Mouse (Mus musculus) limb, embryonic 13.5 days (tissue): ENCODE results near the gene Ube2cbp. TPM values are rescaled to one million over a fixed set of nuclear protein-coding genes. Genes with fewer than 3 reads are reported as not detected.

Experiments used
- ATAC-seq: fragments of 200-750 bp; cut with Nextera tagmentation; 2 replicates; pipeline ENCODE4 v1.8.0; 2017; ENCODE audit warnings: low read depth, moderate number of reproducible peaks, moderate TSS enrichment; ENCODE audit not compliant: low FRiP score
- H3K27ac ChIP-seq: fragments of 300-500 bp; sonication (generic); 2 replicates; pipeline ENCODE4 v1.5.1; 2015; ENCODE audit warnings: inconsistent platforms, mild to moderate bottlenecking, moderate library complexity
- H3K27me3 ChIP-seq: fragments of 300-500 bp; sonication (generic); 2 replicates; pipeline ENCODE4 v1.6.1; 2015; ENCODE audit warnings: mild to moderate bottlenecking, inconsistent platforms
- H3K36me3 ChIP-seq: fragments of 300-500 bp; sonication (generic); 2 replicates; pipeline ENCODE4 v1.6.1; 2015; ENCODE audit warnings: inconsistent platforms, mild to moderate bottlenecking, moderate library complexity
- H3K4me1 ChIP-seq: fragments of 300-500 bp; sonication (generic); 2 replicates; pipeline ENCODE4 v1.6.1; 2015; ENCODE audit warnings: inconsistent platforms
- H3K4me2 ChIP-seq: fragments of 300-500 bp; sonication (generic); replicated peaks from 2 replicates; pipeline ENCODE4 v1.6.1; 2015; ENCODE audit warnings: inconsistent platforms, mild to moderate bottlenecking, moderate library complexity
- H3K4me3 ChIP-seq: fragments of 300-500 bp; sonication (generic); 2 replicates; pipeline ENCODE4 v1.5.1; 2015; ENCODE audit warnings: moderate library complexity, mild to moderate bottlenecking, inconsistent platforms
- H3K9ac ChIP-seq: fragments of 300-500 bp; sonication (generic); 2 replicates; pipeline ENCODE4 v1.6.1; 2015; ENCODE audit warnings: mild to moderate bottlenecking, inconsistent platforms
- H3K9me3 ChIP-seq: fragments of 300-500 bp; sonication (generic); 2 replicates; pipeline ENCODE4 v1.6.1; 2016; ENCODE audit warnings: inconsistent platforms
- WGBS: fragments of 180-500 bp; shearing (Covaris S2); methylation state at CpG from one replicate; pipeline ENCODE4 v1.1.7; 2015; 5-methylcytosine and 5-hydroxymethylcytosine counted together
- polyA plus RNA-seq: library from polyadenylated mRNA; unstranded; fragments of >200 nt; fragmentation: Nextera tagmentation; extraction: Ambion mirVana; gene quantifications from 2 replicates; pipeline ENCODE4 v1.2.1, GENCODE M21; 2015

The Ube2cbp gene
- polyA plus RNA-seq, 1 experiment from 2014 or later, result 5.6 TPM

GRCm38 (mm10) chr9:86419366-86419765, 45.4 kb downstream of the Ube2cbp start:
- Histone ChIP-seq H3K9ac (no peak overlapping the region), H3K36me3 (no peaks in the 10 kb centered on the region), H3K9me3 (no peaks in the 10 kb centered on the region), H3K4me2 (no peak overlapping the region), H3K27ac (no peak overlapping the region), H3K4me3 (no peak overlapping the region), H3K4me1 (no peaks in the 10 kb centered on the region), H3K27me3 (no peaks in the 10 kb centered on the region)
- 73% methylated on average over 6 of the region's 6 CpGs for WGBS
- ATAC-seq, result no peak

DNA sequence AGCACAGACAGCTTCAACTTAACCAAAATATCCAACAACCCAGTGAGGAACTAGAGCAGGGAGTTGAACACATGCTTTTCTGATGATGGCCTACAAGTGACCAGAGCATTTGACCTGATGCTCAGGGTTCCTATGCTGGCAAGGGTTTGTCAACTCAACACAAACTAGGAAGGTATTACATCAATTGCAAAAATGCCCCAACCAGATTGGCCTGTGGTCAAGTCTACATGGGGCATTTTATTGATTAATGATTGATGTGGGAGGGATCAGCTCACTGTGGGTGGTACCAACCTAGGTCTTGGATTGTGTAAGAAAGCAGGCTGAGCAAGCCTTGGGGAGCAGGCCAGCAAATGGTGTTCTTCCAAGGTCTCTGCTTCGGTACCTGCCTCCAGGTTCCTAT, 46.8 kb downstream of the Ube2cbp start:
- no peak overlapping the region for H3K9ac ChIP-seq
- H3K4me2 ChIP-seq, result no peak overlapping the region
- no peak for ATAC-seq
- WGBS, result 90% methylated on average over 1 of the region's 1 CpGs
- H3K27ac ChIP-seq, result no peak overlapping the region
- H3K4me3 ChIP-seq, result no peak overlapping the region
- H3K27me3 ChIP-seq, result no peaks in the 10 kb centered on the region
- no peaks in the 10 kb centered on the region for H3K4me1 ChIP-seq
- peaks cover 1% of the 10 kb centered on the region; the same call in 1 of the 2 replicates for H3K9me3 ChIP-seq
- no peaks in the 10 kb centered on the region for H3K36me3 ChIP-seq

- H3K27me3 ChIP-seq, result no peaks in the 10 kb centered on the region
- H3K27ac ChIP-seq, result no peak overlapping the region
- 75% methylated on average over 6 of the region's 6 CpGs for WGBS
- no peaks in the 10 kb centered on the region for H3K36me3 ChIP-seq
- ATAC-seq, result no peak
- peaks cover 14% of the 10 kb centered on the region; the same call in 1 of the 2 replicates for H3K4me1 ChIP-seq
- H3K9me3 ChIP-seq, result no peaks in the 10 kb centered on the region
- no peak overlapping the region for H3K9ac ChIP-seq
- H3K4me3 ChIP-seq, result no peak overlapping the region
- no peak overlapping the region for H3K4me2 ChIP-seq
These were observed 69.0 kb downstream of the Ube2cbp start for GRCm38 (mm10) chr9:86395785-86396184.

DNA sequence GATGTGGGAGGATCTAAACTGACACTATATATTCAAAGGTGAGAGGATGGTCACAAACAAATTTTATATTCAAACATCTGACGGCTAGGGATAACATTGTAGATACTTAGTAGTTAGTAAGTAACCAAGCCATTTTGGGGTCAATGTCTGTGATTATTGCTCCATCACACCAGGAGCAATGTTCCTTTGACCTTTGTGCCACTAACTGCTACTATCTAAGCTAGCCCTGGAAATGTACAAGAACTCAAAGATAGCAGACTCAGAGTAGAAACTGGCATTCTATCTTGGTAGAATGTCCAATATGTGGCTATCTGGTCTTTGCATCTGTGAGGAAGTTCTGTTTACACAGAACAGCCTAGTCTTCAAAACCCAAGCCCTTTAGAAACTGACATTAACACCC, 69.7 kb downstream of the Ube2cbp start:
- Histone ChIP-seq H3K4me1 (peaks cover 14% of the 10 kb centered on the region; the same call in 1 of the 2 replicates), H3K27me3 (no peaks in the 10 kb centered on the region), H3K9me3 (no peaks in the 10 kb centered on the region), H3K4me2 (no peak overlapping the region), H3K27ac (no peak overlapping the region), H3K9ac (no peak overlapping the region), H3K4me3 (no peak overlapping the region), H3K36me3 (no peaks in the 10 kb centered on the region)
- WGBS, result 98% methylated on average over 1 of the region's 1 CpGs
- ATAC-seq, result no peak

- no peaks in the 10 kb centered on the region for H3K9me3 ChIP-seq
- H3K27ac ChIP-seq, result no peak overlapping the region
- H3K4me1 ChIP-seq, result peaks cover 15% of the 10 kb centered on the region; the same call in 1 of the 2 replicates
- H3K4me3 ChIP-seq, result no peak overlapping the region
- no peak overlapping the region for H3K4me2 ChIP-seq
- H3K9ac ChIP-seq, result no peak overlapping the region
- H3K27me3 ChIP-seq, result no peaks in the 10 kb centered on the region
- no peak for ATAC-seq
- no peaks in the 10 kb centered on the region for H3K36me3 ChIP-seq
- WGBS, result 54% methylated on average over 8 of the region's 8 CpGs
These were observed 71.0 kb downstream of the Ube2cbp start for GRCm38 (mm10) chr9:86393586-86394272.

DNA sequence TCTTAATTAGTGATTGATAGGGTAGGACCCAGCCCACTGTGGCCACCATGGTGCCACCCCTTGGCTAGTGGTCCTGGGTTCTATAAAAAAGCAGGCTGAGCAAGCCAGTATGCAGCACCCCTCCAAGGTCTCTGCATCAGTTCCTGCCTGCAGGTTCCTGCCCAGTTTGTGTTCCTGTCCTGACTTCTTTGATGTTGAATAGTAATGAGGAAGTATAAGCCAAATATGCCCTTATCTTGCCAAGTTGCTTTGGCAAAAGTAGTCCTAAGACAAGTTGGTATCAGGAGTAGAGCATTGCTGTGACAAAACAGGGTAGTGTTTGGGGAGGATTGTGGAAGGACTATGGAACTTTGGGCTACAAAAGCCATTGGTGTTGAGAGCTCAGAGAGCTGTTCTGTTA, 73.3 kb downstream of the Ube2cbp start:
- Histone ChIP-seq H3K9me3 (no peaks in the 10 kb centered on the region), H3K4me2 (no peak overlapping the region), H3K27ac (no peak overlapping the region), H3K9ac (no peak overlapping the region), H3K36me3 (no peaks in the 10 kb centered on the region), H3K4me3 (no peak overlapping the region), H3K4me1 (peaks cover 18% of the 10 kb centered on the region; the same call in 1 of the 2 replicates), H3K27me3 (no peaks in the 10 kb centered on the region)
- no peak for ATAC-seq

DNA sequence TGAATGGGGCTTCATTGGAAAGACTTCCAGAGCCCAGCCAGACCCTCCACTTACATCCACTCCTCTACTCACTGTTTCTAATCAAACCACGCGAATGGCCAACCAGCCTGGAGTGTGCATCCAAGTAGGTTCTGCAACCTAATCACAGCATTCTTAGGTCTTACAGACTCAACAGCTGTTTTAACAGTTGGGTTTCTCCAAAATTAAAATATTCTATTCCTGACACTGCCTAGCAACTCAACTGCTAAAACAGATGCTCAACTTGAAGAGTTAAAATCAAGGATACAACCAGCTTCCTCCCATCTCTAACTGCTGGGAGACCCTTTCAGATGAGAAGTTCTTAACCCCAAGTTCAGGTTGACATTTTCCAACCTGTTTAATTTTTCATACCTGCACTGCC, 74.0 kb downstream of the Ube2cbp start:
- Histone ChIP-seq H3K4me2 (no peak overlapping the region), H3K4me3 (no peak overlapping the region), H3K9me3 (no peaks in the 10 kb centered on the region), H3K27ac (no peak overlapping the region), H3K27me3 (no peaks in the 10 kb centered on the region), H3K36me3 (no peaks in the 10 kb centered on the region), H3K4me1 (peaks cover 18% of the 10 kb centered on the region; the same call in 1 of the 2 replicates), H3K9ac (no peak overlapping the region)
- WGBS, result 71% methylated on average over 2 of the region's 2 CpGs
- ATAC-seq, result no peak

DNA sequence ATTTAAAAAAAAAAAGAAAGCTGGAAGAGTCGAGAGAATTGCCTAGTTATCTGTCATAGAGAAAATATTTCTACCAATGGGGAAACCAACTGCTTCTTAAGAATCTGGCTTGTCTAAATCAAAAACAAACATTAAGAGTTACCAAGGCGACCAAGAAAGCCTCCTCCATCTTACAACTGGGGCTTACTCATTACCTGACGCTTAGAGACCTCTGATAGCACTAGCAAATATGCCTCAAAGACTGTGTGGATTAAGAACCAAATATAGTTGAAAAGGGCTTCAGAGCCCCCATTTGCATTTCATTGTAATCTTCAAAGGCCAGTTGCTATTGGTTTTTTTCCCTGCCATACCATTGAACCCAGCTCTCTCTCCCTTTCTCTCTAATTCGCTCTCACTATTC, 76.2 kb downstream of the Ube2cbp start:
- Histone ChIP-seq H3K4me2 (no peak overlapping the region), H3K4me1 (peaks cover 10% of the 10 kb centered on the region; the same call in 1 of the 2 replicates), H3K27ac (no peak overlapping the region), H3K4me3 (no peak overlapping the region), H3K9me3 (no peaks in the 10 kb centered on the region), H3K9ac (no peak overlapping the region), H3K36me3 (no peaks in the 10 kb centered on the region), H3K27me3 (no peaks in the 10 kb centered on the region)
- 53% methylated on average over 4 of the region's 4 CpGs for WGBS
- no peak for ATAC-seq

DNA sequence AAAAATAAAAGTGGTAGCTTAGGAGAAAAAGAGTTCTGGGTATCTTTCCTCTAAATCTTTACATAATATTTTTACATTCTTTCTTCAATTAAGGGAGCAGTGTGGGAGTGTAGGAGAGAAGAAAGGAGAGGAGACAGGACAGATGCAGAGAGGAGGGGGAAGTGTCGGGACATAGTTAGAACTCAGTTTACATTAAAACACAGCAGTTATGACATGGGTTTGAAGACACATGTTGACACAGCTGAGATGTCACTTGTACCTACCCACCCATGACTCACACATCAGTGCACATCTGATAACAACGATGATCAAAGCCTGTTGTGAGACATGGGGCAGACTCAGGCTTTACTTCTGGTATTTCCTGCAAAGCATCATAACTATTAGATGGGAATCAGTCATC, 87.8 kb downstream of the Ube2cbp start:
- Histone ChIP-seq H3K4me2 (no peak overlapping the region), H3K27ac (no peak overlapping the region), H3K9me3 (no peaks in the 10 kb centered on the region), H3K9ac (no peak overlapping the region), H3K4me1 (no peaks in the 10 kb centered on the region), H3K36me3 (no peaks in the 10 kb centered on the region), H3K27me3 (no peaks in the 10 kb centered on the region), H3K4me3 (no peak overlapping the region)
- WGBS, result 53% methylated on average over 2 of the region's 2 CpGs
- no peak for ATAC-seq

GRCm38 (mm10) chr9:86372783-86373567, 91.8 kb downstream of the Ube2cbp start:
- 43% methylated on average over 12 of the region's 12 CpGs for WGBS
- no peaks in the 10 kb centered on the region for H3K27me3 ChIP-seq

DNA sequence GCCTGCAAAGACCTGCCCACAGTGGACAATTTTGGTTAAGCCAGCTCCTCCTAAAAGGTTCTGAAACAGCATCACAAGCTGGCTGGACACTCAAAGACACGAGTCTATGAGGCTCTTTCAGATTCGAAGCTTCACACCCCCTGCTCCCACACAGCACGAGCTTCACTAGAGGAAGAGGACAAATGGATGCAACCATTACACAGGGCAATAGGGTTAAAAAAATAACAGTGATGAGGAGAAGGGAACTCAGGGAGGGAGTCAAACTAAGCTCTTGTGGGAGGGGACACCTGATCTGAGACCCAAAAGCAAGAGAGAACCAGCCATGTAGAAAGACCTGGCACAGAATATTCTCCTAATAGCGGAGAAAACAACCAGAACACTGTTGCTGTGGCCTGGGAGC, 95.5 kb downstream of the Ube2cbp start:
- H3K4me1 ChIP-seq, result no peaks in the 10 kb centered on the region
- no peak overlapping the region for H3K4me3 ChIP-seq
- H3K4me2 ChIP-seq, result no peak overlapping the region
- H3K9me3 ChIP-seq, result no peaks in the 10 kb centered on the region
- ATAC-seq, result no peak
- H3K9ac ChIP-seq, result no peak overlapping the region
- no peak overlapping the region for H3K27ac ChIP-seq
- H3K27me3 ChIP-seq, result no peaks in the 10 kb centered on the region
- no peaks in the 10 kb centered on the region for H3K36me3 ChIP-seq
- 93% methylated on average over 4 of the region's 4 CpGs for WGBS

More at GRCm38 (mm10) chr9:86372783-86373567, 91.8 kb downstream of the Ube2cbp start:
- no peaks in the 10 kb centered on the region for H3K4me1 ChIP-seq
- no peak overlapping the region for H3K9ac ChIP-seq
- H3K4me3 ChIP-seq, result no peak overlapping the region
- H3K27ac ChIP-seq, result no peak overlapping the region
- H3K4me2 ChIP-seq, result no peak overlapping the region
- ATAC-seq, result no peak
- no peaks in the 10 kb centered on the region for H3K9me3 ChIP-seq
- H3K36me3 ChIP-seq, result no peaks in the 10 kb centered on the region

DNA sequence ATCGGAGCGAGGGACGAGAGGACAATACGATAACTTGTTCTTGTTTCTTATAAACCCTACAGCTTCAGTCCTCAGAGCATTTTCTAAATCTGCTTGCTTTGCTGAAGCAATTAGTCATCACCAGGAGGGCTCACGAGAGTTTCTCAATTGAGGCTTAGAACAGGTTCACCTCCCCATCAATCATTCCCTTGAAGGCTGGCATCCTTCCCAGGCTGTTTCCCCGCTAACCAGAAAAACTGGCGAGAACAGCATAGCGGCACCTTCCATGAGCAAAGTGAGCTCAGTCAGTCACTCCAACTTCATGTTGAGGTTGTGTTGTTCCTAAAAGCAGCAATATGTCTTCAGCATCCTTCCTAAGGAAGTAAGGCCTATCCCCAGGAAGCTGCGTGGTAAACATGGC, 104.2 kb downstream of the Ube2cbp start:
- Histone ChIP-seq H3K4me1 (no peaks in the 10 kb centered on the region), H3K27me3 (no peaks in the 10 kb centered on the region), H3K36me3 (no peaks in the 10 kb centered on the region), H3K4me2 (no peak overlapping the region), H3K9me3 (no peaks in the 10 kb centered on the region), H3K4me3 (no peak overlapping the region), H3K27ac (no peak overlapping the region), H3K9ac (no peak overlapping the region)
- 68% methylated on average over 9 of the region's 9 CpGs for WGBS
- no peak for ATAC-seq
